Mouse (Mus musculus) heart, adult 2 months (tissue): ENCODE results near the gene Wls. TPM values are rescaled to one million over a fixed set of nuclear protein-coding genes. Genes with fewer than 3 reads are reported as not detected.

Experiments
- DNase-seq, 2 experiments: peaks; one replicate each; pipeline ENCODE4 v3.0.0; 2021
- H3K27ac ChIP-seq: fragments of 200-600 bp; 2 replicates; pipeline ENCODE4 v1.8.1; 2022
- H3K27me3 ChIP-seq: fragments of 200-500 bp; 2 replicates; pipeline ENCODE4 v1.6.1; 2012; ENCODE audit warnings: mild to moderate bottlenecking, low read length, inconsistent platforms, mixed read lengths; ENCODE audit not compliant: control insufficient read depth, insufficient read depth
- H3K36me3 ChIP-seq: fragments of 200-500 bp; 2 replicates; pipeline ENCODE4 v1.6.1; 2012; ENCODE audit warnings: low read length, inconsistent platforms; ENCODE audit not compliant: control insufficient read depth, insufficient read depth
- H3K4me1 ChIP-seq: fragments of 200-500 bp; 2 replicates; pipeline ENCODE4 v1.6.1; 2011; ENCODE audit warnings: low read length; ENCODE audit not compliant: control insufficient read depth, insufficient read depth
- H3K4me3 ChIP-seq: fragments of 200-600 bp; 2 replicates; pipeline ENCODE4 v1.8.1; 2022
- H3K79me2 ChIP-seq: fragments of 200-500 bp; replicated peaks from 2 replicates; pipeline ENCODE4 v1.6.1; 2012; ENCODE audit warnings: mild to moderate bottlenecking, inconsistent platforms, low read length, moderate library complexity, mixed read lengths; ENCODE audit not compliant: control insufficient read depth, insufficient read depth
- H3K9ac ChIP-seq: fragments of 200-500 bp; 2 replicates; pipeline ENCODE4 v1.6.1; 2012; ENCODE audit warnings: low read depth, mild to moderate bottlenecking, control low read depth, inconsistent platforms, low read length, mixed read lengths
- CTCF ChIP-seq: fragments of 200-600 bp; IDR thresholded peaks from 2 replicates; pipeline ENCODE4 v1.8.1; 2022; ENCODE audit warnings: antibody characterized with exemption, mild to moderate bottlenecking, moderate library complexity
- EP300 ChIP-seq: fragments of 200-500 bp; IDR thresholded peaks from 2 replicates; pipeline ENCODE4 v1.6.1; 2011; ENCODE audit warnings: low read depth, low read length, control low read depth; ENCODE audit not compliant: insufficient read depth
- POLR2A ChIP-seq: fragments of 200-500 bp; IDR thresholded peaks from 2 replicates; pipeline ENCODE4 v1.6.1; 2011; ENCODE audit warnings: mild to moderate bottlenecking, low read depth, low read length, control low read depth; ENCODE audit not compliant: insufficient read depth
- WGBS: fragments of 180-500 bp; shearing (Covaris S2); methylation state at CpG from one replicate; pipeline ENCODE4 v1.1.7; 2018; 5-methylcytosine and 5-hydroxymethylcytosine counted together
- intact Hi-C: fragments of 180-260 bp; cut with DNase I; formaldehyde crosslinking; loops from one replicate; pipeline ENCODE4 v1.15.1; 2025
- polyA plus RNA-seq: library from polyadenylated mRNA; depleted of rRNA; stranded (reverse); fragments of >200 nt; gene quantifications from 2 replicates; pipeline ENCODE4 v1.2.3, GENCODE M21; 2012
- total RNA-seq, 2 experiments: library from RNA; stranded (reverse); gene quantifications; 2 replicates each; pipeline ENCODE4 v1.2.3; 2021

Wls gene
- total and polyA plus RNA-seq, 3 experiments = 26.2 to 39.0 (median 37.7) TPM

DNA sequence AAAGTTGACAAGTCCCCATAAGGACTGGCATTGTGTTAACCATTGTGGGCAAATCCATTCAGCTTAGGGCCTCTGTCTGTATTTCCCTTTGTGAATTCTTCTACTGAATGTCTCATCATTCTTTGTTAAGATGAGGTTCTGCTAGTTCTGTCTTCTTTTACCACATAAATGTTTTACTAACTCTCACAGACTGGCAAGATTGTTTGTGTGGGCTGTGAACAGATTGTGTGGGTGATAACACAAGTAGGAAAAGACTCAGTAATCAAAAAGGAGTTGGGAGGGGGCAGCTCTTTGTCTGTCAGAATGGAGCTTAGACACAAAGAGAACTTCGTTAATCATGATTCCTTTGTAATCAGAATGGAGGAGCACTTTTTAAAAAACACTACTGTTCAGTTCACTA lies 17.6 kb downstream of the Wls start:
- no peaks in the 10 kb centered on the region for H3K4me1 ChIP-seq
- no peak overlapping the region for H3K9ac ChIP-seq
- H3K36me3 ChIP-seq = no peaks in the 10 kb centered on the region
- no peaks in the 10 kb centered on the region; the same call in 1 of the 2 replicates for H3K79me2 ChIP-seq
- intact Hi-C loops = no loop called here
- H3K4me3 ChIP-seq = no peak overlapping the region
- TF ChIP-seq POLR2A = no peak
- no peak for TF ChIP-seq CTCF
- TF ChIP-seq EP300 = no peak
- no peak for DNase-seq
- WGBS = 71% methylated on average over 1 of the region's 1 CpGs
- H3K27me3 ChIP-seq = no peaks in the 10 kb centered on the region
- H3K27ac ChIP-seq = no peak overlapping the region

DNA sequence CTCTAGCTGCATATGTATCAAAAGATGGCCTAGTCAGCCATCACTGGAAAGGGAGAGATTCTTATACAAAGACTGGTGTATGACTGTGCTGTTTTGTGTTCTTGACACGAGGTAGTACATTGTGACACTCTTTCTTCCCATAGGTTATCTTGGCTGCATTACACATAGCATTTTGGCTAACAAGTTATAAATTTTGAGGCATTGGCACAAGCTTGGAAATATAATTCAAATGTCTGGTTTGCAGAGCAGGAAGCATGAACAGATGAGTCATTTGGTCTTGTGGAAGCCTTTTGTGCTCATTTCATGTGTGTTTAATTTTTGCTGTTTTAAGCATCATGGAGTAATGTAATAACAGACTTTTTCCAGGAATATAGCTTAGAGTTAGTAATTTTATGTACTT lies 26.2 kb downstream of the Wls start:
- no peaks in the 10 kb centered on the region for H3K36me3 ChIP-seq
- H3K27me3 ChIP-seq = no peaks in the 10 kb centered on the region
- H3K4me3 ChIP-seq = no peak overlapping the region
- no peak overlapping the region for H3K9ac ChIP-seq
- no peaks in the 10 kb centered on the region for H3K4me1 ChIP-seq
- intact Hi-C loops = no loop called here
- TF ChIP-seq CTCF (no peak), EP300 (no peak), POLR2A (no peak)
- WGBS = 69% methylated on average over 1 of the region's 1 CpGs
- no peak for DNase-seq
- peaks cover 2% of the 10 kb centered on the region; the same call in 1 of the 2 replicates for H3K79me2 ChIP-seq
- H3K27ac ChIP-seq = no peak overlapping the region

DNA sequence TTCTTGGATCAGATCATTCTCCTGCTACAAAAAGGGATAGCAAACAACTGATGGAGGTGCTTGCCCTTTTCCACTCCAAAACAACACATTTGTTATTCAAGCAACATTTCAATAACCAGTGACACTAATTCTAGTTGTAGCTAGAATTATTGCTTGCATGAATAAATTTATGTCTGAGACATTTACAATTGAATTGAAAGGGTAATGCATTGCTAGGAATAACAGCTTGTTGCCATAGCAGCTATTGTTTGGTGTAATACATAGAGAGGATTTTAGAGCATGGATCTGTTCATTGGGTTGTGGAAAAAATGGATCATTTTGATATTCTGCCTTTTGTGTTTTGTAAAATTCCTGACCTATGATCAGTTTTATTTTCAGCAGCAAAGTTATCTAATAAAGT lies 39.5 kb downstream of the Wls start:
- no peak overlapping the region for H3K27ac ChIP-seq
- no peak overlapping the region for H3K9ac ChIP-seq
- no peaks in the 10 kb centered on the region; the same call in 1 of the 2 replicates for H3K79me2 ChIP-seq
- TF ChIP-seq POLR2A = no peak
- TF ChIP-seq EP300 = no peak
- H3K27me3 ChIP-seq = no peaks in the 10 kb centered on the region
- intact Hi-C loops = no loop called here
- no peak for DNase-seq
- no peak overlapping the region for H3K4me3 ChIP-seq
- no peaks in the 10 kb centered on the region for H3K4me1 ChIP-seq
- H3K36me3 ChIP-seq = peaks cover 6% of the 10 kb centered on the region

DNA sequence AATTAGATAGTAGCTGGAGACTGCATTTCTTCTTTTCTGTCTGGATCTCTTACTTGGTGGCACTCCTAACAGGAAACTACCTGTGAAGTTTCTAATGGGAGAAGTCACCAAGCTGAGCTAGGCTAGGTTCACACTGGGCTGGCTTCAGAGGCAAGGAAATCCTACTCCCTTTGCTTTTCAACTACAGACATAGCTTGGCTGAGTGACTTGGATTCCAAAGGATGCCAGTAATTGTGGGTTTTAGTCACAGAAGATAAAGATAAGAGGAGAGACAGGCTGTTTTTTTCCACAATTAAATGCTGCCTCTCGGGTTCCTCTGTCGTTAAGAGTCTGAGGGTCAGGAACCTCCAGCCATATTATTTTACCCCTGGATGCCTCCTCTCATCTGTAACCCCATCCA lies 43.9 kb downstream of the Wls start:
- 37% methylated on average over 2 of the region's 2 CpGs for WGBS
- Histone ChIP-seq H3K27ac (no peak overlapping the region), H3K79me2 (no peaks in the 10 kb centered on the region; the same call in 1 of the 2 replicates), H3K4me1 (peaks cover 8% of the 10 kb centered on the region), H3K27me3 (no peaks in the 10 kb centered on the region), H3K4me3 (no peak overlapping the region), H3K36me3 (peaks cover 14% of the 10 kb centered on the region), H3K9ac (no peak overlapping the region)
- no peak for TF ChIP-seq CTCF
- TF ChIP-seq EP300 = no peak
- no peak for TF ChIP-seq POLR2A
- intact Hi-C loops = no loop called here
- DNase-seq = no peak

DNA sequence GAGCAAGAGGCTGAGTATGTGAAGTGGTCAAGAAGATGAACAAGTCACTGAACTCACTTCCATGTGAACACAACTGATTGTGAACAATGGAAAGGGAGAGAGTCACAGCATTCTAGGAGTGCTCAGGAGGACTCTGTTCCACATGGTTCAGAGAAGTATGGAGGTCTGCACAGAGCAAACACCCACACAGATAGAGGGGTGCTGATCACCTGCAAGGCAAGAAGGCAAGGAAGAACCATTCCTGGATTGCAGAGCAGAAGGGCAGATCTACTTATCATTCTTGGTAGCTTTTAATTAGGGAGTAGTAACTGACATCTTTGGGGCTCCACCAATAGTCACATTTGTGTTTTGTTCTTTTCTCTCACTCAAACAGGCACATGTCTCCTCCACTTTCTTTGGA lies 45.3 kb downstream of the Wls start:
- H3K9ac ChIP-seq = no peak overlapping the region
- peaks cover 8% of the 10 kb centered on the region for H3K4me1 ChIP-seq
- no peak for DNase-seq
- peak overlapping the region; percentile 8; the same call in 1 of the 2 replicates for H3K27ac ChIP-seq
- no peak for TF ChIP-seq CTCF
- TF ChIP-seq POLR2A = no peak
- TF ChIP-seq EP300 = no peak
- peaks cover 17% of the 10 kb centered on the region for H3K36me3 ChIP-seq
- intact Hi-C loops = loop anchor here (2.0 kb wide), 1 partner anchor 44 kb away; no protein-coding TSS in a partner anchor
- H3K4me3 ChIP-seq = no peak overlapping the region
- H3K27me3 ChIP-seq = no peaks in the 10 kb centered on the region
- no peaks in the 10 kb centered on the region; the same call in 1 of the 2 replicates for H3K79me2 ChIP-seq

DNA sequence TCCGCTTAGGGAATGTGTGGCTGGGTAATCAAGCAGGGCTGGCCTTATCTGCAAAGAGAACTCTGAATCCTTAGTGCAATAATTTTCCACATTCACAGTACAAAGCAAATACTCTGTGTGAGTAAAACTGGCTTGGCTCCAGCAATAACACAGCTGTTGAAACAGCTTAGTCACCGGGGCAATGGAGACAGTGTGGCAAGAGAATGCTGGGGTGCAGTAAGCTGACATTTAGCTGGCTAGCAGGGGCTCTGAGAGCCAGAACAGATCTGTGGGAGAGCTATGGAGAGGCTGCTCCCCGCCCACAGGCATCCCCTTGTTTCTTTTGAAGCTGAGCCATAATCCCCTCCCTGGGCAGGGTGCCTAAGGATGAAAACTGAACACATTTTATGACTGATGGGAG lies 45.8 kb downstream of the Wls start:
- Histone ChIP-seq H3K36me3 (peaks cover 17% of the 10 kb centered on the region), H3K27me3 (no peaks in the 10 kb centered on the region), H3K79me2 (no peaks in the 10 kb centered on the region; the same call in 1 of the 2 replicates), H3K4me1 (peaks cover 8% of the 10 kb centered on the region), H3K4me3 (no peak overlapping the region), H3K27ac (peak overlapping the region; percentile 8; the same call in 1 of the 2 replicates), H3K9ac (no peak overlapping the region)
- WGBS = 17% methylated on average over 3 of the region's 3 CpGs
- TF ChIP-seq POLR2A (0 out of 2 replicates have a peak, but pooled peaks have one; percentile 15), EP300 (0 out of 2 replicates have a peak, but pooled peaks have one; percentile 47), CTCF (no peak)
- intact Hi-C loops = loop anchor here (2.0 kb wide), 1 partner anchor 44 kb away; no protein-coding TSS in a partner anchor
- peak; percentile 68 to 84 for DNase-seq
